Mouse (Mus musculus) megakaryocyte, embryonic 14.5 days (primary cell): Measurements from ENCODE around the gene Scel.

Experiments
- FLI1 ChIP-seq: IDR thresholded peaks from 2 replicates; pipeline ENCODE4 v1.6.1; 2012; ENCODE audit warnings: low read length, inconsistent platforms, mixed read lengths
- GATA1 ChIP-seq: IDR thresholded peaks from 3 replicates; pipeline ENCODE4 v1.6.1; 2012; ENCODE audit warnings: mixed read lengths, low read length, inconsistent platforms, borderline replicate concordance

DNA sequence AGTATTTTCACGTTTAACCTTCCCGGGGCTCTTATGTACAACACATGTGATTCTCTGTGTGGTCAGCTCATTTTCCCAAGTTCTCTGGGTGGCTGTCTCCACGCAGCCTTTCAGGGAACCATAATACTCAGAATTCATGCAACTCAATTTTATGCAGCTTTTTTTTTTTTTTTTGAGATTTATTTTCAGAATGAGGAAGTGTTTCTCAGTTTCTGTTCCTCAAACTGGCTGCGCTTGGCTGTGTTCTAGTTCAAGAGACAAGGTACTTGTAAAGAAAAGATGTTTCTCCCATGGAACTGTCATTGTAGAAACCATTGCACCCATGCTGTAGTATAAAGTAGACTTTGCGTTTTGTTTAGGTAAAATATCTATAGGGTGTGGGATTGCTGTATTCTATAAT lies 26.2 kb upstream of the Scel start:
- TF ChIP-seq GATA1 (no peak), FLI1 (no peak)
